Mouse (Mus musculus) liver, postnatal 0 days (tissue): ENCODE measurements around the gene Cxcr1. TPM values are rescaled to one million over a fixed set of nuclear protein-coding genes. Genes with fewer than 3 reads are reported as not detected.

Experiments used
- ATAC-seq: fragments of 200-750 bp; cut with Nextera tagmentation; 2 replicates; pipeline ENCODE4 v1.8.0; 2017; ENCODE audit warnings: mild to moderate bottlenecking, moderate library complexity
- DNase-seq: peaks from one replicate; pipeline ENCODE4 v3.0.0-alpha.2; 2016
- H3K27ac ChIP-seq: fragments of 300-500 bp; sonication (generic); 2 replicates; pipeline ENCODE4 v1.5.1; 2014; ENCODE audit warnings: antibody characterized with exemption, moderate library complexity, mild to moderate bottlenecking, low read depth
- H3K27me3 ChIP-seq: fragments of 300-500 bp; sonication (generic); 2 replicates; pipeline ENCODE4 v1.6.1; 2014; ENCODE audit warnings: low read length, control low read depth, mixed read lengths; ENCODE audit not compliant: insufficient read depth
- H3K36me3 ChIP-seq: fragments of 300-500 bp; sonication (generic); replicated peaks from 2 replicates; pipeline ENCODE4 v1.6.1; 2014; ENCODE audit warnings: mild to moderate bottlenecking, control low read depth, low read length, moderate library complexity, mixed read lengths; ENCODE audit not compliant: insufficient read depth
- H3K4me1 ChIP-seq: fragments of 300-500 bp; sonication (generic); 2 replicates; pipeline ENCODE4 v1.6.1; 2014; ENCODE audit warnings: antibody characterized with exemption, mild to moderate bottlenecking, control low read depth; ENCODE audit not compliant: insufficient read depth
- H3K4me2 ChIP-seq: fragments of 300-500 bp; sonication (generic); 2 replicates; pipeline ENCODE4 v1.6.1; 2014; ENCODE audit warnings: low read depth, mild to moderate bottlenecking, low read length, moderate library complexity, mixed read lengths
- H3K4me3 ChIP-seq: fragments of 300-500 bp; sonication (generic); 2 replicates; pipeline ENCODE4 v1.5.1; 2014; ENCODE audit warnings: low read depth, low read length
- H3K9ac ChIP-seq: fragments of 300-500 bp; sonication (generic); replicated peaks from 2 replicates; pipeline ENCODE4 v1.6.1; 2014; ENCODE audit warnings: mild to moderate bottlenecking, moderate library complexity
- H3K9me3 ChIP-seq: fragments of 300-500 bp; sonication (generic); 2 replicates; pipeline ENCODE4 v1.6.1; 2016; ENCODE audit warnings: mild to moderate bottlenecking, control low read depth, low read length, mixed read lengths
- CTCF ChIP-seq: sonication (generic); IDR thresholded peaks from 2 replicates; pipeline ENCODE4 v1.5.1; 2016; ENCODE audit warnings: antibody characterized with exemption, low read depth
- EP300 ChIP-seq: IDR thresholded peaks from 2 replicates; pipeline ENCODE4 v1.6.1; 2016; ENCODE audit warnings: antibody characterized with exemption, low read depth, mild to moderate bottlenecking
- WGBS: fragments of 180-500 bp; shearing (Covaris S2); extraction: QIAGEN DNeasy Blood & Tissue Kit; methylation state at CpG from one replicate; pipeline ENCODE4 v1.1.7; 2014; ENCODE audit not compliant: insufficient replicate concordance; 5-methylcytosine and 5-hydroxymethylcytosine counted together
- polyA plus RNA-seq: library from polyadenylated mRNA; unstranded; fragments of >200 nt; fragmentation: Nextera tagmentation; extraction: Ambion mirVana; gene quantifications from 2 replicates; pipeline ENCODE4 v1.2.1, GENCODE M21; 2015

Cxcr1 gene
- polyA plus RNA-seq, 1 experiment from 2014 or later, result not detected

DNA sequence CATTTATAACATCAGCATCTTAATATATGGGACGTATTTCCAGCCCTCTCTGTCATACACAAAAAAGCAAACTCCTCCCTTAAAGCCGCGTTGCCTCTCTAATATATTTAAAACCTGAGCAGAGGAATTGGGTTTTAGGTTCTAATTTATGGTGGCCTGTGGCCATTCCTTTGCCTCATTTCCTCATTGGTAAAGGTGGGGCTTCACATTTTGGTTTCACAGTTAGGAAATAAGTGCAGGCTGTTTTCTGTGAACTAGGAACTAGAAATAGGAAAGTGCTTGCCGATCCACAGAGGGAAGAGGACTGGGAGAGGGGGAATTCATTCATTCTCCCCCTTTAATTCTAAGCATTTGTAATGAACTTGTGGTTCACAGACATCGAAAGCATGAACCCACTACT, 43.2 kb upstream of the Cxcr1 start:
- H3K4me2 ChIP-seq, result peak overlapping the region; percentile 93
- DNase-seq (no peak), ATAC-seq (no peak)
- H3K9ac ChIP-seq, result peak overlapping the region; percentile 97
- H3K27me3 ChIP-seq, result no peaks in the 10 kb centered on the region
- peak overlapping the region; percentile 99 for H3K27ac ChIP-seq
- 7% methylated on average over 5 of the region's 5 CpGs for WGBS
- no peaks in the 10 kb centered on the region for H3K9me3 ChIP-seq
- peak overlapping the region; percentile 99 for H3K4me3 ChIP-seq
- H3K4me1 ChIP-seq, result peaks cover 37% of the 10 kb centered on the region
- H3K36me3 ChIP-seq, result no peaks in the 10 kb centered on the region; the same call in 1 of the 2 replicates
- TF ChIP-seq CTCF, result no peak
- no peak for TF ChIP-seq EP300

DNA sequence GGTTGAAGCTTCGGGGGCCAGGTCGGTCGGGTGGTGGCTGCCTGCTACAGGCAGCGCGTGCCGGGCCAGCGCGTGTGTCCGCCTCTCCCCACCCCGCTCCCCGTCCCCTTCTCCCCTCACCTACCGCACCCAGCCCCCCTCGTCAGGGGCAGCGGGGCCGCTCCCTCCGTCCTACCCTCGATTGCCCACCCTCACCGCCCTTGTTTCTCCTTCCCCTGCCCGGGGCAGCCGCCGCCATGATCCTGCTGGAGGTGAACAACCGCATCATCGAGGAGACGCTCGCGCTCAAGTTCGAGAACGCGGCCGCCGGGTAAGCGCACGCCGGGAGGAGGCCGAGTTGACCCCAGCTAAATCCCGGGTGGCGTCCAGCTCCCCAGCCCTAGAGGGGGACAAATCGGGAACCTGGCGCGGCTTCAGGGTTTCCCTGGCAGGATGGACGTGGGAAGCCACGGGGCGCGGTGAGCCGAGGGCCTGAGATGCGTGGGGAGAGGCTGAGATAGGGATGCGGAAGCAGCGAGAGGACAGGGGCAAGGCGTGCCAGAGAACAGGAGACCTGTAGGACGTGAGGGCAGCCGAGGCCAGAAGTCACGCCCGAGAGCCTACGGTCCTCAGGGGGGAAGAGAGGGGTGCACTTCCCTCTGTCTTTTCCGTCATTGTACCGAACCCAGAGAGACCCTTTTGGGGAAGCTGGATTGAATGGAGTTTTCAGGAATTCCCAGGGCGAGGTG, 42.3 kb upstream of the Cxcr1 start:
- Histone ChIP-seq H3K4me1 (peaks cover 37% of the 10 kb centered on the region), H3K9me3 (no peaks in the 10 kb centered on the region), H3K4me3 (peak overlapping the region; percentile 99), H3K4me2 (peak overlapping the region; percentile 93), H3K36me3 (no peaks in the 10 kb centered on the region; the same call in 1 of the 2 replicates), H3K9ac (peak overlapping the region; percentile 97), H3K27ac (peak overlapping the region; percentile 99), H3K27me3 (no peaks in the 10 kb centered on the region)
- ATAC-seq (peak; percentile 44), DNase-seq (peak; percentile 74)
- under 1% methylated on average over 47 of the region's 57 CpGs for WGBS
- TF ChIP-seq CTCF (no peak), EP300 (no peak)

DNA sequence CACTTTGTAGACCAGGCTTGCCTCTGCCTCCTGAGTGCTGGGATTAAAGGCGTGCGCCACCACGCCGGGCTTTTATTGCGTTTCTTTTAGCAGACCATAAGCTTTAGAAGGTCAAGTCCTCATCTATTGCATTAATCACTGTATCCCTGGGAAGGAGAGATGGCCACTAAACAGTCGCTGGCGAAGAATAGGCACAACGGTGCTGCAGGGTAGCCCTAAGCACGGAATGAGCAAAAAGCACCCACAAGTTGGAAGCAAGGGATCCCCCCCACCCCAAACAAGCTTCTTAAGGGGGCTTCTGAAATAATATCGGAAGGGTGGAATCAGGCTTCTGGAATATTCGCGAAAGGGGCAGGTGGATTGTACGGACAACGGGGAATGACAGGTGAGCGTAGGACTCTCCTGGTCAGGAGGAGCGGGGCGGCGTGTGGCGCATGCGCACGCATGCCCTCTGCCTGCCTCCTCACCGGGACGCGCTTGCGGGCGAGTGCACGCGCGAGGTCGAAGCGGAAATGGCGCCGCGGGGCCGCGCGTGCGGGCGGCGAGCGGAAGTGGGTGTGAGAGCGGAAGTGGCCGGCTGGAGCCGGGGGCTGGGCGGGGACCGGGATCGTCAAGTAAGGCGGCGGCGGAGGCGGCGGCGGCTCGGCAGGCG, 41.6 kb upstream of the Cxcr1 start, which contains the start of gene Arpc2:
Gene Arpc2 (plus strand): TSS at position 147 of the 652 bp plus-strand sequence.
- no peak for TF ChIP-seq CTCF
- TF ChIP-seq EP300, result no peak
- WGBS, result 4% methylated on average over 43 of the region's 55 CpGs
- Histone ChIP-seq H3K4me3 (peak within 1 kb of the TSS; percentile 99), H3K27me3 (no peaks in the 10 kb centered on the region), H3K4me1 (peaks cover 33% of the 10 kb centered on the region), H3K4me2 (peak within 1 kb of the TSS; percentile 94), H3K27ac (peak within 1 kb of the TSS; percentile 99), H3K9me3 (no peaks in the 10 kb centered on the region), H3K9ac (peak within 1 kb of the TSS; percentile 97), H3K36me3 (no peaks in the 10 kb centered on the region; the same call in 1 of the 2 replicates)
- ATAC-seq (peak; percentile 98), DNase-seq (peak; percentile 99)

DNA sequence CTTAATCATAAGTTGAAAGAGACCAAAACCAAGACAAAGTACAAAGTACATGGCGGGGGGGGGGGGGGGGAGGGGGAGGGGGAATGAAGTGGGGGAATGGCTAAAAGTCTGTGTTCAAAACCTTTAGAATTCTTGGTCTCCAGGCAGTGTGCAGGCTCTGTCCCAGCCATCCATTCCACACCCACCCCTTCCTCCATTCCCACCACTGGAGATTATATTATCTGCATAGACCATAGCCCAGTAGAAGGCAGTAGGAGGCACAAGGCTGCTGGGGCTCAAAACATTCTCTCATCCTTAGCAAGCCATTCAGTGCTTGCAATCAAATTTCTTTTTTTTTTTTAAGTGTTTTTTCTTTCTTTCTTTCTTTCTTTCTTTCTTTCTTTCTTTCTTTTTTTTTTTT, 36.6 kb upstream of the Cxcr1 start:
- WGBS, result 33% methylated on average over 1 of the region's 1 CpGs

DNA sequence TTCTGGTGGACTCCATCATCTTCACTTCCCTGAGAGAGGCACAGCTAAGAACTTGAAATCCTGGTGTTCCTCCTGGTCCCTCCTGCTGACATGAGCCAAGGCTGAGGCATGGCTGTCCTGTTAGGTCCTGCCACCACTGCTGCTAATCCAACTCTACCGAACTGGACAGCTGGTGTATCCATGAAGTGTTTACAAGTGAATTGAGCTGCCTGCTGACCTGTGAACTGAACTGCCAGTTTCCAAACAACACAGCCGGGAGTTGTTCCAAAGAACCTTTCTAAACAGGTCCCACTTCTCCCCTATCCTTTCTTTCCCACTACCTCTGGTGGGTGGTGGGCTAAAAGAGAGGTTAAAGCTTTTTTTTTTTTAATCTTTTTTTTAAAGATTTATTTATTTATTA, 35.5 kb upstream of the Cxcr1 start:
- Histone ChIP-seq H3K27ac (peak overlapping the region; percentile 65), H3K9ac (no peak overlapping the region), H3K4me1 (peaks cover 6% of the 10 kb centered on the region; the same call in 1 of the 2 replicates), H3K9me3 (no peaks in the 10 kb centered on the region), H3K4me2 (no peak overlapping the region), H3K36me3 (no peaks in the 10 kb centered on the region), H3K27me3 (no peaks in the 10 kb centered on the region), H3K4me3 (no peak overlapping the region)
- DNase-seq (no peak), ATAC-seq (peak; percentile 80)
- TF ChIP-seq EP300, result no peak
- TF ChIP-seq CTCF, result no peak
- 51% methylated on average over 2 of the region's 2 CpGs for WGBS

More for the DNA sequence above, 36.6 kb upstream of the Cxcr1 start:
- Histone ChIP-seq H3K27me3 (no peaks in the 10 kb centered on the region), H3K9me3 (no peaks in the 10 kb centered on the region), H3K4me2 (no peak overlapping the region), H3K36me3 (no peaks in the 10 kb centered on the region), H3K4me1 (peaks cover 6% of the 10 kb centered on the region; the same call in 1 of the 2 replicates), H3K4me3 (no peak overlapping the region), H3K27ac (no peak overlapping the region), H3K9ac (no peak overlapping the region)
- TF ChIP-seq EP300 (no peak), CTCF (no peak)
- ATAC-seq, result no peak
- DNase-seq, result no peak

DNA sequence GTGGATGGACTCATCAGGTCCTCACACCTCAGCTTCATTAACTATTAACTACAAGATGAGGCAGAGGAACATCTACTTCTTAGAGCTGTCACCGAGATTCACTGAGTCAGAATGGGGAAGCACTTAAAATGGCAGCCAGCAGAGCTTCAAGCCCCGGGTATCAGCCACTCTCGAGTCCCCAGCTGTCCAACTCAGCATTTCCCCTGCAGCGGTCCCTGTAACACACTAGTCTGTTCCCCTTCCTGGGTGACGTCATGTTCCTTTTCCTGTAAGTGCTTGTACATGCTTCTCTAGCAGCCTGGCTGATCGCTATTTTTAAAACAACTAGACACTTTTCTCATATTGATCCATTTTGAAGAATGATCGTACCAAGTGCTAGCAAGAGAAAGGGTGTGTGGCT, 32.9 kb upstream of the Cxcr1 start:
- 0 out of 2 replicates have a peak overlapping the region, but pooled peaks have one; percentile 40 for H3K4me2 ChIP-seq
- no peaks in the 10 kb centered on the region for H3K9me3 ChIP-seq
- no peaks in the 10 kb centered on the region for H3K36me3 ChIP-seq
- no peak overlapping the region for H3K9ac ChIP-seq
- TF ChIP-seq CTCF (no peak), EP300 (no peak)
- no peak overlapping the region for H3K4me3 ChIP-seq
- peak overlapping the region; percentile 44; the same call in 1 of the 2 replicates for H3K27ac ChIP-seq
- 23% methylated on average over 7 of the region's 7 CpGs for WGBS
- H3K4me1 ChIP-seq, result peaks cover 6% of the 10 kb centered on the region; the same call in 1 of the 2 replicates
- DNase-seq (peak; percentile 54), ATAC-seq (peak; percentile 69)
- H3K27me3 ChIP-seq, result no peaks in the 10 kb centered on the region
